Mouse (Mus musculus) MN1 (cell line): Measurements from ENCODE around the gene Olfr373.
A peak's percentile ranks its signal among the peaks of the same experiment; 100 is the strongest.
"Not testable (repeated sequence)": the region's sequence is repeated elsewhere in the genome, so short reads cannot be mapped to it uniquely, and the experiment has no call there.

Experiments used
- DNase-seq: peaks from one replicate; pipeline ENCODE4 v3.0.0-alpha.2; 2016; ENCODE audit warnings: low spot score

The Olfr373 gene

GRCm38 (mm10) chr8:72082877-72083276 lies at the start of gene Olfr373:
Gene Olfr373 (plus strand): TSS chr8:72083177.
- DNase-seq, result not testable (repeated sequence)

- not testable (repeated sequence) for DNase-seq
Observed at GRCm38 (mm10) chr8:72040918-72041317, 42.1 kb upstream of the Olfr373 start, which contains the start of gene Olfr372. Gene Olfr372 (plus strand): TSS chr8:72041218.

- DNase-seq, result no peak
Observed at GRCm38 (mm10) chr8:72042493-72042892, 40.5 kb upstream of the Olfr373 start.

GRCm38 (mm10) chr8:72054633-72055032 lies 28.3 kb upstream of the Olfr373 start:
- DNase-seq, result not testable (repeated sequence)

GRCm38 (mm10) chr8:72057643-72058042 lies 25.3 kb upstream of the Olfr373 start:
- DNase-seq, result not testable (repeated sequence)

GRCm38 (mm10) chr8:72066819-72067399 lies 16.1 kb upstream of the Olfr373 start:
- DNase-seq, result not testable (repeated sequence)

- no peak for DNase-seq
Observed at GRCm38 (mm10) chr8:72084744-72085143, 1.8 kb downstream of the Olfr373 start.

- not testable (repeated sequence) for DNase-seq
Observed at GRCm38 (mm10) chr8:72087611-72088010, 4.6 kb downstream of the Olfr373 start.

- not testable (repeated sequence) for DNase-seq
Observed at GRCm38 (mm10) chr8:72096721-72097120, 13.7 kb downstream of the Olfr373 start.

- DNase-seq, result not testable (repeated sequence)
Observed at GRCm38 (mm10) chr8:72099377-72100103, 16.6 kb downstream of the Olfr373 start.

GRCm38 (mm10) chr8:72105165-72105564 lies 22.2 kb downstream of the Olfr373 start:
- DNase-seq, result no peak

- no peak for DNase-seq
Observed at GRCm38 (mm10) chr8:72106740-72107139, 23.8 kb downstream of the Olfr373 start, which contains the start of gene Olfr374. Gene Olfr374 (plus strand): TSS chr8:72107040.

GRCm38 (mm10) chr8:72110876-72111275 lies 27.9 kb downstream of the Olfr373 start:
- no peak for DNase-seq

GRCm38 (mm10) chr8:72112486-72112885 lies 29.5 kb downstream of the Olfr373 start:
- no peak for DNase-seq

- no peak for DNase-seq
Observed at GRCm38 (mm10) chr8:72115202-72115601, 32.2 kb downstream of the Olfr373 start.

GRCm38 (mm10) chr8:72118616-72119015 lies 35.6 kb downstream of the Olfr373 start:
- no peak for DNase-seq

- DNase-seq, result not testable (repeated sequence)
Observed at GRCm38 (mm10) chr8:72121486-72121885, 38.5 kb downstream of the Olfr373 start.

- DNase-seq, result no peak
Observed at GRCm38 (mm10) chr8:72121997-72122396, 39.0 kb downstream of the Olfr373 start.

GRCm38 (mm10) chr8:72127834-72128233 lies 44.9 kb downstream of the Olfr373 start:
- DNase-seq, result no peak

GRCm38 (mm10) chr8:72131251-72131650 lies 48.3 kb downstream of the Olfr373 start:
- DNase-seq, result no peak

GRCm38 (mm10) chr8:72131901-72132300 lies 48.9 kb downstream of the Olfr373 start:
- DNase-seq, result no peak

- DNase-seq, result no peak
Observed at GRCm38 (mm10) chr8:72132417-72132816, 49.4 kb downstream of the Olfr373 start.

GRCm38 (mm10) chr8:72132891-72133290 lies 49.9 kb downstream of the Olfr373 start:
- peak; percentile 32 for DNase-seq
